ENCODE assay signal across 18 mouse cellular contexts in genomic region chr13:70729996-70730395, GRCm38 (mm10).
DNase-seq lines count a peak whose midpoint lies in the region; ATAC-seq and TF ChIP-seq lines count a peak whose summit lies in the region.
"Had no signal": no experiment of that assay in that cellular context is flagged by ENCODE, and none has a peak within 500 bp of the region (broad histone marks: within the 10 kb centered on the region; RNA-seq: fewer than 3 reads in every experiment).

No protein-coding gene starts in this region.

- DNase-seq in kidney, postnatal 14 days, result no peak
- peak; percentile 62 for DNase-seq in 3134 (ENCODE audit: extremely low read depth, insufficient read length, low spot score)
- DNase-seq in embryonic facial prominence, embryonic 14.5 days (ENCODE audit: low spot score), result no peak
- no peak for DNase-seq in layer of hippocampus, adult 18-20 months (ENCODE audit: low spot score in 2 of 2)
- DNase-seq in liver, embryonic 11.5 days (ENCODE audit: low spot score), result no peak
- DNase-seq: kidney, postnatal 25 days; right cerebral cortex, postnatal 14 days had no signal

- H3K9ac ChIP-seq in kidney, embryonic 14.5 days (ENCODE audit: low read depth, low read length), result no peak overlapping the region
- H3K9ac ChIP-seq in embryonic facial prominence, embryonic 14.5 days (ENCODE audit: low read depth, low read length), result no peak overlapping the region
- H3K9ac ChIP-seq in liver, embryonic 11.5 days (ENCODE audit: low read depth, low read length), result no peak overlapping the region
- H3K9ac ChIP-seq: heart, embryonic 13.5 days; hindbrain, embryonic 15.5 days; limb, embryonic 12.5 days; liver, embryonic 14.5 days; midbrain, embryonic 15.5 days had no signal

- H3K27me3 ChIP-seq in kidney, embryonic 14.5 days (ENCODE audit: control insufficient read depth, insufficient read depth, low read length), result no peaks in the 10 kb centered on the region
- H3K27me3 ChIP-seq in C2C12 (ENCODE audit: control insufficient read depth, insufficient read depth, insufficient read length), result no peaks in the 10 kb centered on the region
- no peaks in the 10 kb centered on the region for H3K27me3 ChIP-seq in embryonic facial prominence, embryonic 14.5 days (replicated peaks; ENCODE audit: control insufficient read depth, insufficient read depth, low read length)
- no peaks in the 10 kb centered on the region for H3K27me3 ChIP-seq in liver, embryonic 11.5 days (replicated peaks; ENCODE audit: control insufficient read depth, insufficient read depth, low read length)
- H3K27me3 ChIP-seq: hindbrain, embryonic 15.5 days; limb, embryonic 12.5 days; midbrain, embryonic 15.5 days had no signal

- H3K27ac ChIP-seq in kidney, embryonic 14.5 days (ENCODE audit: low read depth, low read length), result no peak overlapping the region
- no peak overlapping the region for H3K27ac ChIP-seq in embryonic facial prominence, embryonic 14.5 days (replicated peaks; ENCODE audit: low read depth, low read length)
- H3K27ac ChIP-seq in liver, embryonic 11.5 days (ENCODE audit: low read depth, low read length), result no peak overlapping the region
- H3K27ac ChIP-seq: heart, embryonic 13.5 days; hindbrain, embryonic 15.5 days; limb, embryonic 12.5 days; liver, embryonic 14.5 days; midbrain, embryonic 15.5 days had no signal

- H3K4me3 ChIP-seq in kidney, embryonic 14.5 days (ENCODE audit: low read length), result no peak overlapping the region
- no peak overlapping the region for H3K4me3 ChIP-seq in C2C12 (ENCODE audit: insufficient read depth, poor library complexity, severe bottlenecking)
- no peak overlapping the region for H3K4me3 ChIP-seq in embryonic facial prominence, embryonic 14.5 days (ENCODE audit: low read depth, low read length)
- no peak overlapping the region for H3K4me3 ChIP-seq in liver, embryonic 11.5 days (ENCODE audit: low read depth, low read length)
- H3K4me3 ChIP-seq: erythroblast, embryonic 14.5 days; heart, embryonic 13.5 days; hindbrain, embryonic 15.5 days; limb, embryonic 12.5 days; midbrain, embryonic 15.5 days had no signal

- no peaks in the 10 kb centered on the region for H3K9me3 ChIP-seq in kidney, embryonic 14.5 days (ENCODE audit: control insufficient read depth, low read length)
- H3K9me3 ChIP-seq in embryonic facial prominence, embryonic 14.5 days (ENCODE audit: control insufficient read depth, low read length), result no peaks in the 10 kb centered on the region
- H3K9me3 ChIP-seq in liver, embryonic 11.5 days (ENCODE audit: control insufficient read depth, low read length), result no peaks in the 10 kb centered on the region
- H3K9me3 ChIP-seq: heart, embryonic 13.5 days; hindbrain, embryonic 15.5 days; limb, embryonic 12.5 days; midbrain, embryonic 15.5 days had no signal

- TF ChIP-seq CTCF in C2C12 (IDR thresholded peaks at IDR 0.05; ENCODE audit: control insufficient read depth, insufficient read depth, insufficient read length), result no peak

- H3K4me2 ChIP-seq in kidney, embryonic 14.5 days (replicated peaks; ENCODE audit: low read depth, low read length), result no peak overlapping the region
- no peak overlapping the region for H3K4me2 ChIP-seq in embryonic facial prominence, embryonic 14.5 days (ENCODE audit: low read depth, low read length)
- no peak overlapping the region for H3K4me2 ChIP-seq in liver, embryonic 11.5 days
- H3K4me2 ChIP-seq: heart, embryonic 13.5 days; hindbrain, embryonic 15.5 days; limb, embryonic 12.5 days; midbrain, embryonic 15.5 days had no signal

- H3K36me3 ChIP-seq in kidney, embryonic 14.5 days (ENCODE audit: control insufficient read depth, insufficient read depth, low read length), result 0 out of 2 replicates have a peak, but pooled peaks cover 3% of the 10 kb centered on the region
- H3K36me3 ChIP-seq in C2C12 (ENCODE audit: control insufficient read depth, insufficient read depth), result no peaks in the 10 kb centered on the region
- H3K36me3 ChIP-seq in embryonic facial prominence, embryonic 14.5 days (ENCODE audit: control insufficient read depth, insufficient read depth, low read length), result no peaks in the 10 kb centered on the region
- no peaks in the 10 kb centered on the region for H3K36me3 ChIP-seq in liver, embryonic 11.5 days (ENCODE audit: control insufficient read depth, insufficient read depth, low read length)
- H3K36me3 ChIP-seq: heart, embryonic 13.5 days; hindbrain, embryonic 15.5 days; limb, embryonic 12.5 days; midbrain, embryonic 15.5 days had no signal

- no peaks in the 10 kb centered on the region for H3K79me3 ChIP-seq in C2C12 (ENCODE audit: low read depth)

- 35% methylated on average over 5 of the region's 5 CpGs for WGBS in kidney, embryonic 14.5 days
- WGBS in embryonic facial prominence, embryonic 14.5 days, result 32% methylated on average over 5 of the region's 5 CpGs
- 61% methylated on average over 5 of the region's 5 CpGs for WGBS in liver, embryonic 11.5 days

- no peaks in the 10 kb centered on the region for H3K79me2 ChIP-seq in C2C12 (ENCODE audit: control insufficient read depth, insufficient read depth)

- ATAC-seq in kidney, embryonic 14.5 days (ENCODE audit: low FRiP score, low TSS enrichment), result 0 out of 2 replicates have a peak, but pooled peaks have one; percentile 61
- peak; percentile 51; the same call in 1 of the 2 replicates for ATAC-seq in embryonic facial prominence, embryonic 14.5 days (ENCODE audit: low read depth)
- no peak for ATAC-seq in liver, embryonic 11.5 days (replicated peaks; ENCODE audit: low FRiP score)
- ATAC-seq: CD4-positive, CD25-positive, alpha-beta regulatory T cell, adult 4 months; forebrain, embryonic 14.5 days; intestine, embryonic 16.5 days; midbrain, embryonic 15.5 days had no signal

- no peaks in the 10 kb centered on the region for H3K4me1 ChIP-seq in kidney, embryonic 14.5 days (ENCODE audit: control insufficient read depth, insufficient read depth, low read length)
- peaks cover 10% of the 10 kb centered on the region; the same call in 1 of the 2 replicates for H3K4me1 ChIP-seq in embryonic facial prominence, embryonic 14.5 days (ENCODE audit: control insufficient read depth, insufficient read depth, low read length)
- no peaks in the 10 kb centered on the region for H3K4me1 ChIP-seq in liver, embryonic 11.5 days (replicated peaks; ENCODE audit: control insufficient read depth, insufficient read depth, low read length)
- H3K4me1 ChIP-seq: hindbrain, embryonic 15.5 days; midbrain, embryonic 15.5 days had no signal

- H3ac ChIP-seq in C2C12 (ENCODE audit: control insufficient read depth, insufficient read length, low read depth), result no peak overlapping the region

TF ChIP-seq in C2C12, 6 proteins besides CTCF, POLR2A, EP300 and RAD21:
- TF ChIP-seq FOSL1 (IDR thresholded peaks at IDR 0.05; ENCODE audit: insufficient read depth, low read length, poor library complexity, severe bottlenecking) (no peak), MYOG (IDR thresholded peaks at IDR 0.05; ENCODE audit: control insufficient read depth, extremely low read depth, insufficient read length) (no peak), CEBPB (IDR thresholded peaks at IDR 0.05; ENCODE audit: low read depth) (no peak), MAX (IDR thresholded peaks at IDR 0.05) (no peak), USF1 (IDR thresholded peaks at IDR 0.05; ENCODE audit: low read depth) (no peak), MYOD1 (IDR thresholded peaks at IDR 0.05; ENCODE audit: control insufficient read depth, insufficient read length, low read depth) (peak; percentile 78)
